Mouse (Mus musculus) right cerebral cortex, postnatal 14 days (tissue): Measurements from ENCODE around the gene Serpinb6b.

Experiments
- DNase-seq: peaks from one replicate; pipeline ENCODE4 v3.0.0; 2022

The Serpinb6b gene

DNA sequence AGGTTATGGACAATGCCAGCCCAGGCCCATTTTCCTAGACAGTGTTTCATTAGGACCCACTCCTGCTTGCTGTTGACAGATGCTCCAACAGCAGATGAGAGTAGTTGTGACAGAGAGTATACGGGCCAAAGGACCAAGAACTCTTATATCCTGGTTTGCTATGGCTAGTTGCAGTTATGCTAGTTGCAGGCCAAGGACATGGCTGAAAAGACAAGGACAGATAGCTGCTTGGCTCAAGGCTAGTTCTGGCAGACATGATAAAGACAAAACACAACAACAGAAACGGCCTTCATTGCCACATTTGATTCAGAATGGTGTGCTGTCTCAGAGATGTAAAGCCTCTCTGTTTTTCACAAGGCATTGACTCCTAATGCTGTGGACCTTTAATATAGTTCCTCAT lies 10.7 kb downstream of the Serpinb6b start:
- DNase-seq = no peak

DNA sequence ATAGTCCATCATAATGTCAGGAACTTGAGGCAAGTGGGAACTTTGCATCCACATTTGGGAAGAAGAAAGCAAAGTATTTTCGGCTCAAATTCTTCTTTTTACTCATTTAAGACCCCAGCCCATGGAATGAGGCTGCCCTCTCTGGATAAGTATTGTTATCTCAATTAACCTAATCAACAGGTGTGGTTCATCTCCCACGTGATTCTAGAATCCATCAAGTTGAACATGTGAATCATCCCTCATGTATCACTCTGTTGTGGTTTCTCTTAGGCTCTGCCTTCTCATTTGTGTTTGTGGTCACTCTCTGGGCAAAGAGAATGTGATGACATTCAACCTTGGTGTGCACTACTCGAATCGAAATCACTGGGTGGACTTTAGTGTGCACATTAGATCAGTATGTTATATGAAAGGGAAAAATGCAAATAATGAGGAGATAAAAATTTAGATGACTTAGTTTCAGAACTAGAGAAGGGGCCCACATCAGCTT lies 17.6 kb downstream of the Serpinb6b start:
- no peak for DNase-seq

DNA sequence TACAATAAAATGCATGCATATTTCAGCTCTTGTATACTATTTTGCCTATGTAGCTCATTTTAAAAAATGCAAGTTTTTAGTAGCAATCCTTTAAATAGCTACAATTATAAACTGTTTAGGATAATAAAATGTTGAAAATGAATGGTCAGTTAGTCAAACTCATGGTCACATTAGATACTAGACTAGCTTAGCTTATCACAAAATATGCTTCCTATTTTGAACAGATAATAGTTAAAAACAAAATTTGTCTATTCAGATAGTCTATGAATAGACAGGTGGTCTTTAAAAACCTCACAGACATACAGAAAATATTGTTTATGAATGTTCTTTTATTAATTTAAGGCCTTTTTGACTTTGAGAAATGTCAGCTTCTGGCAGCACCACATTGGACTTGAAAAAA lies 21.2 kb downstream of the Serpinb6b start:
- no peak for DNase-seq

DNA sequence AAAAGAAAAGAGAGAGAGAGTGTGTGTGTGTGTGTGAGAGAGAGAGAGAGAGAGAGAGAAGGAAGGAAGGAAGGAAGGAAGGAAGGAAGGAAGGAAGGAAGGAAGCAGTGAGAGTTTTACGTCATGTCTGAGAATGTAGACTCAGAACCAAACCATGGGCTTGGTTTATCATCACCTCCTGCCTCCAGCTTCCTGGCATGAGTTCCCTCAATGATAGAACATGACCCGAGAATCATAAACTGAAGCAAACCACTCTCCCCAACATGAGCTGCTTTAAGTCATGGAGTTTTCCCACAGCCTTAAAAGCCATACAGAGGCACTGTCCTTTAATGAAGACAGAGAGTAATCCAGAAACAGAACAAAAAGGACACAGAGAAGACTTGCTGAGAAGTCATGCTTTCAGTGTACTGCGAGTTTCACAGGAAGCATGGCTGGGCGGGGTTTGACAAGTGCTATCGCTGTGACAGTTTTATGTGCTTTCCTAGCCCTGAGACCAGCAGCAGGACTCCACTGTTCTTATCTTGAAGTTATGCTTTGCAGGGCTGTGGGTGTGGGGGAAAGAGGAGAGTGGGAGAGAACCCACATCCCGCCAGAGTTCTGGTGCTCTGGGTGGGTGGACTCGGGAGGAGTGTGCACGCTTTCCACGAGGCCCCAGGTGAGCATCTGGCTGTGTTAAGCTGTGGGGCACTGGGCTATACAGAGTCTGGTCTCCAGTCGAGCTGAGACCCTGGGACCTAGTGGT lies 28.3 kb downstream of the Serpinb6b start:
- DNase-seq = no peak

- no peak for DNase-seq
Observed at GRCm38 (mm10) chr13:32993894-32994242, 28.9 kb downstream of the Serpinb6b start.

- no peak for DNase-seq
Observed at GRCm38 (mm10) chr13:32995051-32995450, 30.0 kb downstream of the Serpinb6b start.

DNA sequence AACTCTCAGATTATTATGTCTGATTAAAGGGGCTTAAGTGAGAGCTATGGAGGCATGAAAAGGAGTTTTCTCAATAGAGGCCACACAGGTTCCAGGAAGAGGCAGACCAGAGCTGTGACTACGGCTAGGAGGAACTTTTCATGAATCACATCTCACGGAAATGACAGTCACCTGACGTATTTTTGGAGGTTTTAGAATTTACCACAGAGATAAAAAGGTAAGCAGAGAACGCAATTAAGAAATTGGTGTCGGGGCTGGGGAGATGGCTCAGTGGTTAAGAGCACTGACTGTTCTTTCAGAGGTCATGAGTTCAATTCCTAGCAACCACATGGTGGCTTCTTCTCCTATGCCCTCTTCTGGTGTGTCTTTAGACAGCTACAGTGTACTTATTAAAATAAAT lies 36.3 kb downstream of the Serpinb6b start:
- no peak for DNase-seq

- no peak for DNase-seq
Observed at GRCm38 (mm10) chr13:33002950-33003349, 37.9 kb downstream of the Serpinb6b start, which contains the start of gene Serpinb9. Gene Serpinb9 (plus strand): TSS chr13:33003250.

- DNase-seq = no peak
Observed at GRCm38 (mm10) chr13:33003523-33004413, 38.8 kb downstream of the Serpinb6b start.

- peak; percentile 69 for DNase-seq
Observed at GRCm38 (mm10) chr13:33004414-33005105, 39.6 kb downstream of the Serpinb6b start.

DNA sequence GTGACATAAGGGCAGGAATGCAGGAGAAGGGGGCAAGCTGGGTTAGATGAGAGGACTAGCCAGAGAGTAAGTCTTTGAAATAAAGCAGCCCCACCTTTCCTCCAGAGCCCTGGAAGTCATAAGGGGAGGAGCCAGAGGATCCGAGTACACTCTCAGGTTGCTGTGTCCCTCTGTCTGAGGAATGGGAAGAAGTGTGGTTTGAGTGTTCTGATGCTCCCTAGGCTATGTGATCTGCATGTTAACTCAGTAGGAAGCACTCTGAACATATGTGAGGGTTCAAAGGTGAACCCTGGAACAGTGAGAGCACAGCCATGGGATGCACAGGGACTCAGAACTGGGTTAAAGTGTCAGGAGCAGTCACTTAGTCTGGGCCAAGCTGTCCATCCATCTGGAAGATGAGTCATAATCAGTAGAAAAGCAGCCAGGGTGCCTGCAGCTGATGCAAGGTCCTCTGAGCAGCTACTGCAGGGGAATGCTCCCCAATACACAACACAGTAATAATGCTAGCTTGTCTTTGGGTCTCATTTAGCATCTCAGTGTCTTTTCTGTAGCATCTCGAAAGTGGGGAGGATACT lies 40.6 kb downstream of the Serpinb6b start:
- DNase-seq = no peak

DNA sequence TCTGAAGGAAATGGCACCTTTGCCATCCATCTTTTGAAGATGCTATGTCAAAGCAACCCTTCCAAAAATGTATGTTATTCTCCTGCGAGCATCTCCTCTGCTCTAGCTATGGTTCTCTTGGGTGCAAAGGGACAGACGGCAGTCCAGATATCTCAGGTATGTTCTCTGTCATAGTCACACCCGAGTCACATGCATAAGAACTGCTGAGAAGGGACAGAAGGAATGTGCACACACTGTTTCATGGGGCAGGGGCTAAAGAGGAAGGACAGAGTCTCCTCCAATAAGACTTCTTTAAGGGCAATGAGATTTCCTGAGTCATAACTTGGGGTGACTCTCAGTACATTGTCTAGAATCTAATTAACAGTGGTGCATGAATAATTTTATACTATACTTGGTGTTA lies 41.5 kb downstream of the Serpinb6b start:
- no peak for DNase-seq

DNA sequence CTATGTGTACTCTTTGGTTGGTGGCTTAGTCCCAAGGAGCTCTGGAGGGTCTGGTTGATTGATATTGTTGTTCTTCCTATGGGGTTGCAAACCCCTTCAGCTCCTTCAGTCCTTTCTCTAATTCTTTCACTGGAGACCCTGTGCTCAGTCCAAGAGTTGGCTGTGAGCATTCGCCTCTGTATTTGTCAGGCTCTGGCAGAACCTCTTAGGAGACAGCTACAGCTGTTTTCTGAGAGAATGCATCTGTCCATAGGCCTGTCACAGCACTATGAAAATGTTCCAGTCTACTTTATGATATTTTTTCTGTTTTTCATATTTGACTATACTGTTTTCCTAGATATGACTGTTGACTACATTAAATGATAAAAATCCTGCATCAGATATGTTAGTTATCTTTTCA lies 47.4 kb downstream of the Serpinb6b start:
- no peak for DNase-seq

- DNase-seq = no peak
Observed at GRCm38 (mm10) chr13:33013271-33013670, 48.3 kb downstream of the Serpinb6b start.

GRCm38 (mm10) chr13:33022371-33022770 lies 57.4 kb downstream of the Serpinb6b start:
- no peak for DNase-seq

DNA sequence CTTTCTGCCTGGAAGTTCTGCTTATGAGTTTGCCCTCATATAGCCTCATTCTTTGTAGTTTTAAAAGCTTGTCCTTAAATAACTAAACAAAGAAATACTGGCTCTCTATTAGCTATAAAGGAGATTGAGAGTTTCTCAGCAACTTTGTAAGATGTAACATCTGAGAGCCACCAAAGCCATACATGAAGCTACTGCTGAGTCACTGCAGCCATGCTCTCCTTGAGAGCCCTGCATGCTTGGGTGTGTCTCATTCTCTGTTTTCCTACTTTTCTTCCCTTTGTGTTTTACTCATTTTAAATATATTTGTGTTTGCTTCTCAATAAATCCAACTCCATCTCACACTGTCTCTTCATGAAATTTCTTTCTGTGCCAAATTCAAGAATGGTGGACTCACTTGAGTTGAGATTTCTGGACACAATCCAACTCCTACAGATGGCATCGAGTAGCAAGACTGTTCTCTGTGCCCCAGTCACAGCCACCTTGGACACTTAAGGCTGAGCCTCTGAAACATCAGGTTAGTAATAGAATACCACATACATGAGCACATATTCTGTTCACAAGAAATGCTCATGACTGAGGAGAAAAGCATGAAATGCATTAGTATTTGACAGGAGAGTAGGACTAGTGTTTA lies 61.5 kb downstream of the Serpinb6b start:
- no peak for DNase-seq

- no peak for DNase-seq
Observed at GRCm38 (mm10) chr13:33027244-33027643, 62.2 kb downstream of the Serpinb6b start, which contains the start of gene Serpinb9b. Gene Serpinb9b (plus strand): TSS chr13:33027416.

- no peak for DNase-seq
Observed at GRCm38 (mm10) chr13:33028146-33028545, 63.1 kb downstream of the Serpinb6b start.

- DNase-seq = no peak
Observed at GRCm38 (mm10) chr13:33028550-33028949, 63.5 kb downstream of the Serpinb6b start.
